Mouse (Mus musculus): ENCODE measurements around the gene Crkl.

Crkl gene

DNA sequence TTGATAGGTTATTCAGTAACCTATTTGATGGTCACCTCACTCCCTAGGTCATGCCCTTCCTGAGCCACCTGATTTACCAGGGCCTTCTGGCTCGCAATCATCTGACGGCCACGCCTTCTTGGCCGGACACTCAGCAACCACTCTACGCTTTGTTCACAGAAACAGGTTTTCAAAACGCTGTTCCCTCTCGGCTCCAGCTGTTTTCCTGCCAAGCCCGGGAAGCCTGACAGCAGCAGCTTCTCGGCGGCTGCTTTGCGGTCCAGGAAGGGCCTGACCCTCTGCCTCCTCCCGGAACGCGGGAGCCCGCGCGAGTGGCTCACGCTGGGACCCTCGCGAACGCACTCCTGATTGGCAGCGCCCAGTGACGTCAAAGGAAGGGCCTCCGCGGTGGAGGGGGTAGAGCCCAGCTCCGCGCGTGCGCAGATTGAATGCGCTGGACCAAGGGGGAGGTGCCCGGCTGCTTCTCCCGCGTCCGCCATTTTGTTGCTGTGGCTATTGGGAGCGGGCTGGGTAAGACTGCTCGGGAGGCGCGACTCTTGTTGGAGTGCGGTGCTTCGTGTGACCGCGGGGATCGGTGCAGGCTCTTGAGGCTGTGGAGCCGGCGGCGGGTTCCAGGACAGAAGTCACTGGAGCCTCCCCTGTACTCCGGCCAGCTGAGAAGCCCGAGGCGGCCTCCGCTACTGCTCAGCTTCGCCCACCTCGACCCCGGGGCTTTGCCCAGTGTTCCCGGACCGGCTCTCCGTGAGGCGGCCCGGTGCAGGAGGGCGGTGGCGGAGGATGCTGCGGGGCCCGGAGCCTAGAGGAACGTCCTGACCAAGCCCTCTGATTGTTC, at the start of gene Crkl:
Gene Crkl (plus strand): TSS at position 447 of the 832 bp plus-strand sequence.
- peak; percentile 98 for DNase-seq

DNA sequence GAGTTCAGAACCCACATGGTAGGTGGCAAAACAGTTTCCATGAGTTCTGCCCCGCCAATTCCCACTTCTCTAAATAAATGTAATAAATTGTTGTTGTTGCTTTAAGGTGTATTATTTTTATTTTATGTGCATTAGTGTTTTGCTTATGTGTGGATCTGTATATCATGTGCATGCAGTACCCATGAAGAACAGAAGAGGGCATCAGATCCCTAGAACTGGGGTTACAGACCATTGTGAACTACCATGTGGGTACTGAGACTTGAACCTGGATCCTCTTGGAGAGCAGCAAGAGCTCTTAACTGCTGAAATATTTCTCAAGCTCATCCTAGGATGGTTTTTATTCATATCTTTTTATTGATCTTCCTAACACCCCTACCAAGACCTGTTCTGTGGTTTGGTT, 48.9 kb upstream of the Crkl start:
- DNase-seq: peak; percentile 31

DNA sequence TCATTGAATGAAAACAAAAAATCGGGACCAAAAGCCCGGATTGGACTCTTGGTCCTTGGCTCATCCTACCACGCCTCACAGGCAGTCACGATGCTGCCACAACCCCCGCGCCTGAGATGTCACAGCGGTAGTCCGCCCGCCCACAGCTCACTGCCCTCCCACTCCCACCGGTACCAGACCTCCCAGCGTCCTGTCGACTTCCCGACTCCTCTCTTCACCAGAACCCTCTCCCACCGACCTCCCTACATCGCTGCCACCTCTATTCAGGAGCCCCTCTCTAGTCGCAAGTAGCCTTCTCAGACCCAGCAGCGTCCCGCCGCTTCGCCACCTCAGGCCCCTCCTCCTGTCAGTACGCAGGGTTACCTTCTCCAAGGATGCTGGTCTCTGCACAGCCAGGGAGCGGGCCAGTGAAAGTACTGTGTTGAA, 46.5 kb upstream of the Crkl start:
- no peak for DNase-seq

DNA sequence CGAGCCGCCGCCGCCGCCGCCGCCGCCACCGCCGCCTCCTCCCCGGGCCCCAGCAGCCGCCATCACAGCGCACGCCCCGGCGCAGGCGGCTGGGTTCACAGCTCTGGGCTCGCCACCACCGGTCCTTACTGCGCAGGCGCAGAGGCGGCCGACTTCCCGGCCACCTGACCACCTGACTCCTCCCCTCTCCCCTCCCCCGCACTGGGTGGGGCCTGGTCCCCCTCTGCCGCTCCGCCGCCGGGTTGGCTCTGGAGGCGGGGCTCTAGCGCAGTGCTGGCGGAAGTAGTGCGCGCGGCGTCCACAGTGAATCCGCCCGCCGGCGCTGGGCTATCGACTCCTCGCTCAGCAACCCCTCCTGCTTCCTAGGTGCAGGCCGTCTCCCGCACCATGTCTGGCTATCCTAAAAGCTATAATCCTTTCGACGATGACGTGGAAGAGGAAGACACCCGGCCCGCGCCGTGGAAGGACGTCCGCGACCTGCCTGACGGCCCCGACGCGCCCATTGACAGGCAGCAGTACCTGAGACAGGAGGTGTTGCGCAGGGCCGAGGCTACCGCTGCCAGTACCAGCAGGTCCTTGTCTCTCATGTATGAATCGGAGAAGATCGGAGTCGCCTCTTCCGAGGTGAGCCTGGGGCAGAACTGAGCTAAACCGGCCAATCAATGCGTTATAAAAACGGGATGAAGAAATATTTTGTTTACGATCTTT, 45.9 kb upstream of the Crkl start, which contains the start of the genes Snap29 and Pi4ka:
Gene Snap29 (plus strand): TSS at position 251 of the 708 bp plus-strand sequence.
Gene Pi4ka (minus strand): TSS at position 579 of the 708 bp plus-strand sequence.
- peak; percentile 100 for DNase-seq

DNA sequence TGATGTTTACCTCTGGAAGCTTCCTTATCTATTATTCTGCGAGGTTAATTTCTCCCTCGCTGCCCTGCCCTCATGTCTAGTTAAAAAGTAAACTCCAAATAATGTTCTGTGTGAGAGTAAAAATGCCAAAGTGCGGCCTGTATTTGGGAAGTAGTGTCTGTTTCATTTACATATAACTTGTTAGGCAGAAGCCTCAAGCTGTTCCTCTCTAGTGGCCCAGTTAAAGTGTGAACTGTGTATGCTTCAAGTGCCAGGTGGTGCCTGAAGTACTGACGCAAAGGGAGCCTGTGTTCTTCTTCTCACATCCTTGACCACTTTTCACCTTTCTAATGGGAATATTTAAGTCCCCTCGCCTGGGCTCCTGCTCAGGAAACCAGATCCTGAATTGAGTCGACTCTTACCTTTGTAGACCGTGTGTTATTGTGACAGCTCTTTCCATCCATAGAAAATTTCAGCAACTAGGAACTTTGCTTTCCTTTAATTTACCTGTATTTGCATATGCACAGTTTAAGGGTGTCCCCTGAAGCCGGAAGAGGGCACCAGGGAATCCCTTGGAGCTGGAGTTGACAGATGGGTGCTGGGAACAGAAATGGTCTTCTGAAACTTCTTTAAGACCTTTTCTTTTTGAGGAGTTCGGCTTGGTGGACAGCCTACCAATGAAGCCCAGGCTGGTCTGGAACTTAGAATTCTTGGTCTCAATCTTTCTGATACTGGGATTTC, 45.1 kb upstream of the Crkl start:
- DNase-seq: peak; percentile 21

DNA sequence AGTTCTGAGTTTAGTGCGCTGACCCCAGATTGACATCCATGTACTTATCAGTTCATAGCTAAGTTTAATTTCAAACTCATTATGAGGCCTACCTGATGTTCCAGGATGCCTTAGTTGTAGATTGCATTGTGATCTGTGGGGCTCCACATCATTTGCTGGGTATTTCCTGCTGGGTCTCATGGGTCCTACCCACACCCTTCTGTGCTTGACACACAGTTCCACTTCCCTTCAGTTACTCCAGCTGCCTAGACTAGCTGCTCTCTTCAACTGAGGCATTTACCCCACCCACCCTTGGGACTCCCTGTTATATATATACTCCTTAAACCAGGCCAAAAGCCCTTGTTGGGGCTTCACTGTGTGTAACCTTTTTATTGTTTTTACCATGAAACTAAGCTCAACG, 42.7 kb upstream of the Crkl start:
- no peak for DNase-seq

DNA sequence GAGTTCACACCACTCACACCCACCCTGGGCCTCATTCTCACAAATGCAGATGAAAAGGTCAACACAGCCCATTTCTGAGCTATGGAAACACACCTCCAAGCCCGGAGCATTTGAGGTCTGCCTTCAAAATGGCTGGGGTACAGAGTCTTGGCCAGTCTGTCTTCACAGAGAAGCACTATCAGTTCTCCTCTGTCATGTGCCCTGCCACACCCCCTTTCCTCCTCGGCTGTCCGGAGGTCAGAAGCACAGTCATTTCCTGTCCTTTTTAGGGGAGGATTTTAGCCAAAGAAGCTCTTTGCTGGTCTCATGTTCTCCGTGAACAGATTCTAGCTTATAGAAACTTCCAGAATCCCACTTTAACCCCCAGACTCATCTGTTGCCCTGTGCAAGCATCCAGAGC, 41.6 kb upstream of the Crkl start:
- DNase-seq: no peak

DNA sequence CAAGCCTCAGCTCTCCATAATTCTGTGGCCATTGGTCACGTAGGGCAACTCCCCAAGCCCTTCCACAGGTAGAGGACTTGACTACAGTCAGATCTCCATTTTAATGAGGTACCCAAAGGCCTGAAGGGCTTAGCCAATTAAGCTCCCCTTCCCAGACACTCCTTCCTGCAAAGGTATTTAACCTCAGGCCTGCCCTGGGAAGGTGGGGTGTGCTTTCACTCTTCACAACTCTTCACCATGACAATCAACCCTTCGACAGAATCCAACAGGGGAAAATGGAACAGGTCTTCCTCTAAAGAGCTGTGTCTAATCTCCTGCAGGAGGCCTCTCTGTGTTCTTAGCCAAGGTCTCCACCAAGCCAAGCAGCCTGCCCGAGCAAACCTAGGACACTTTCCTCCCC, 28.8 kb upstream of the Crkl start:
- no peak for DNase-seq

DNA sequence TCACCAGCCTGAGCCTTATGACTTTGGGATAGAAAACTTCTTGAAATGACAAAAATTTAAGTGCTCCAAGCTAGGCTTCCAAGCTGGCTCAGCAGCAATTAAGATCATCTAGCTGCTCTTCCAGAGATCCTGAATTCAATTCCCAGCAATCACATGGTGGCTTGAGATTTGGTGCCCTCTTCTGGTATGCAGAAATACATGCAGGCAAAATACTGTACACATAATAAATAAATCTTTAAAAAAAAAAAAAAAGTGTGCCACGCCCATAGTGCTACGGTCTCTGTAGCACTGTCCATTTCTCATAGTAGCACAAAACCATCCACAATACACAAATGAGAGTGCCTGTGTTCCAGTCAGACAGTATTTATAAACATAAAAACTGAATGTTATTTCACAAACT, 19.2 kb upstream of the Crkl start:
- DNase-seq: no peak

DNA sequence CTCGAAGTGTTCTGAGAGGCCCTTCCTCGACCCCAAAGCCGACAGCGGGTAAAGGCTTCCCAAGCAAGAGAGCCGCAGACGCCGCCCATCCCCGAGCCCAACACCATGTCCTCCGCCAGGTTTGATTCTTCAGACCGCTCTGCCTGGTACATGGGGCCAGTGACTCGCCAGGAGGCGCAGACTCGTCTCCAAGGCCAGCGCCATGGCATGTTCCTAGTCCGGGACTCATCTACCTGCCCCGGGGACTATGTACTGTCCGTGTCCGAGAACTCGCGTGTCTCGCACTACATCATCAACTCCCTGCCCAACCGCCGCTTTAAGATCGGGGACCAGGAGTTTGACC, 557 bp downstream of the Crkl start:
- DNase-seq: no peak

DNA sequence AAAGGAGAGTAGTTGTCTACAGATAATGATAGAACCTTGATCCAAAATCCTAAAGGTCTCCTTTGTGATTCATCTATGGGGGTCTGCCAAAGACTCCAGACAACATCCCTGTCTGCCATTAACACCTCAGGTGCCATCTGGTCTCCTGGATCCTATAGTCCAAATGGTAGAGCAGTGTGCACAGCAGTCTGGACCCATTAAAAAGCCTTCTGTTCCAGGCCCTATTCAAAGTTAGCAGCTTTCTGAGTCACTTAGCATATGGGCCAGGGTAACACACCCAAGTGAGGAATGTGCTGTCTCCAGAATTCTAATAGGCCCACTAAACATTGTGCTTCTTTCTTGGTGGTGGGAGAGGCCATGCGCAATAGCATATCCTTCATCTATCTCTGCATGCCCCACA, 5.1 kb downstream of the Crkl start:
- DNase-seq: no peak

DNA sequence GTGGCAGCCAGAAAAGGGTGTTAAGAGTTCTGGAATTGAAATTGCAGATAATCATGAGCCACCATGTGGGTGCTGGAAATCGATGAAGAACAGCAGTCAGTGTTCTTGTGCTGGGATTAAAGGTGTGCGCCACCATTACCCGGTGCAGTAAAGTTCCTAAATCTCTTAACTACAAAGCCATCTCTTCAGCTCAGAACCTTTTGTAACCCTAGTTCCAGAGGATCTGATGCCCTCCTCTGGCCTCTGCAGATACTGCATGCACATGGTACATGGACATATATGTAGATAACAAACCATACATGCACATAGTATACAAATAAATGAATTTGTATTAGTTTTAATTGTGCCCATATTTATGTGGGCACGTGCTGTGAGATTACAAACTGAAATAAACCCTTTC, 8.5 kb downstream of the Crkl start:
- DNase-seq: no peak

DNA sequence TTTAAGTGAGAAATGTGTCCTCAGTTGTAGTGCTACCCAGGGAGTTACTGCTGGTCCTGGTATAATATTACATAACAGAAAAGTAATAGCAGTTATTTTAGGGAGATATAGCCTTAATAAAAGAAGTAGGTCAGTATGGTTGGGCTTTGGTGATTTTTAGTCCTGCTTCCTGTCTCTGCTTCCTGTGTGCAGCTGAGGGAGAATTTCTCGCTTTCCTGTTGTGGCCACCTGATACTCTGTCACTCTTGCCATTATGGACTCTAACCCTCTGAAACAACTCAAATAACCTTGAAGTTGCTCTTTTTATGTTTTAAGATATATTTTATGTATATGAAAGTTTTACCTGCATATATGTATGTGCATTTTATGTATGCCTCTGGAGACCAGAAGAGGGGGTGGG, 9.8 kb downstream of the Crkl start:
- DNase-seq: no peak

DNA sequence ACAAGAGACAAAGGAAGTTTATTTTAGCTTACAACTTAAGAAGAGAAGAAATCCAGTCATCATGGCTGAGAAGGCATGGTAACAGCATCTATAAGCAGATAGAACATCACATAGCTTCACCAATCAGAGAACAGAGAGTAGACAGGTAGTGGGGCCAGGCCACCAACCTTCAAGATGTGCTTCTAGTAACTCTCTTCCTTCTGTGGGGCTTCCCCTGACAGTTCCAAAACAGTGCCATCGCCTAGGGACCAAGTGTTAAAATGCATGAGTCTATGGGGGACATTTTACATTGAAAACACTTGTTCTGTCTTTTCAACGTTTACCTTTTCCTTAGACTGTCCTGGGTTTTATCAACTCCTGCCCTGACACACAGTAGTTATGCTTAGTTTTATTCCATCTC, 11.4 kb downstream of the Crkl start:
- DNase-seq: no peak

DNA sequence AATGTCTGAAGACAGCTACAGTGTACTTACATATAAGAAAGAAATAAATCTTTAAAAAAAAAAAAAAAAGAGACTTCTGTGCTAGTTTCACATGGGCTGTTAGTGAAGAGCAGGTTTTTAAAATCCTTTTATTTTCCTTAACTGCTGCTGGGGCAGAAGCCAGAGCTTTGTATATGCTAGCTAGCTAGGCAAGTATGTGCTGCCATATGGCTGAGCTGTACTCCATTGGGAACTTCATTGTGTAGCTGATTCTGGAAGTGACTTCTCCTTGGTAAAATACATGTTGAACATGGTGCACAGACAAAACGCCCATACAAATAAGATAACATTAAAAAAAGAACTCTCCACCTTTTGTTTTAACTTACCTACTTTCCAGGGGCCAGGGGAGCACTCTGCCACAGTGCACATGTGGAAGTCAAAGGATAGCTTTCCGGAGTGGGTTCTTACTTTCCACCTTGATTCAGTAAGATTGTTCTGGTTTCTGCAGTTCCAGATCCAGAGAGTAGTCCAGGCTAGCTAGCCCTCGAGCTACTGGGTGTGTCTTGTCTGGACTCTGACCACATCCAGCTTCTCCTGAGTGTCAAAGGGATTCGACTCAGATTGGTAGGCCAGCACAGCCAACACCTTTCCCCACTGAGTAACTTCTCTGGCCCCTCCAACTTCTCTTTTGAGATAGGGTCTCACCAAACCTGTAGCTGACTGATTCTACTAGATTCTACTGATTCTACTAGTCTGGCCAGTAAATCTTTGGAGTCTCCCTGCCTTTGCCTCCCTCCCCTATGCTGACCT, 15.3 kb downstream of the Crkl start:
- no peak for DNase-seq

DNA sequence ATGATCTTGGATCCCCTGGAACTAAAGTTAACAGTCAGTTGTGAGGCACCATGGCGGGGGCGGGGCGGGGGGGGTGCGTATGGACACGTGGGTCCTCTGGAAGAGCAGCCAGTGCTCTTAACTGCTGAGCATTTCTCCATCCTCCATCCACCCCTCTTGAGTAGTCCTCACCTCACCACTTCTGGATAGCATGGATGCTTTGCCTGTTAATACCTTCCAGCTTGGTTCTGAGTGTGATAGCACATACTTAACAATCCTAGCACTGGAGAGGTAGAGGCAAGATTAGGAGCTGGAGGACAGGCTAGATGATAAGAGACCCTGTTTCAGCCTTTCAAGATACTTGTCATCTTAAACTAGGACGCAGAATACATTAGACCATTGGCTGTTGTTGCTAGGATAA, 20.7 kb downstream of the Crkl start:
- no peak for DNase-seq

DNA sequence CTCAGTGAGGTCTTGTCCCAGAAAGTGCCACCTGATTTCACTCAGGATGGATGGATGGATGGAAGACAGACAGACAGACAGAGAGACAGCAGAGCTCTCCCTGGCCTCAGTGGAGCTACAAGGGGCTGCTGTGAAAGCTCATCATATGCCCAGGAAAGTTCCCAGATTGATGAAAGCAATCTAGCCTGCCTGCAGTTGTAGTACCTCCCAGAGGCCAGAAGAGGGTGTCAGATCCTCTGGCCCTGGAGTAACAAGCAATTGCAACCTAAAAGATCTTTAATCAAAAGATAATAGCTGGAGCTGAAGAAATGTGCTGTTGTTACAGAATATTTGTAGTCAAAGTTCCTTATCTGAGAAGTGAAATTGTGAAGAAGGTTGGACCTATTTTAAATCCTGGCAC, 22.3 kb downstream of the Crkl start:
- no peak for DNase-seq

DNA sequence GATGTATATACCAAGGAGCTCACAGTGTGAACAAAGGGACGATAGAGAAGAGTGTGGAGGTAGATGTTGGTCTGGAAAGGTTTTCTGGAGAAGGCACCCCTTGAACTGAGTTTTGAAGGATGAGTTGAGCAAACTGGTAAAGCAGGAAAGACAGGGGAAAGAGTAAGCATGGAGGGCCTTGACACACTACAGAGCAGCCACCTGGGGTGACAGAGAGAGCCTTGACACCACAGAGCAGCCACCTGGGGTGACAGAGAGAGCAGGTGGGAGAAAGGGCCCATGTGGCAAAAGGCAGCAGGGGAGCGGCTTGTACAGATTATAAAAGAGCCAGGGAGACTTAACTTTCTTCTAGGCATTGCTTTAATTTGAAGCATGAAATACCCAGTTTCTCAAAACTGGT, 23.0 kb downstream of the Crkl start:
- no peak for DNase-seq

DNA sequence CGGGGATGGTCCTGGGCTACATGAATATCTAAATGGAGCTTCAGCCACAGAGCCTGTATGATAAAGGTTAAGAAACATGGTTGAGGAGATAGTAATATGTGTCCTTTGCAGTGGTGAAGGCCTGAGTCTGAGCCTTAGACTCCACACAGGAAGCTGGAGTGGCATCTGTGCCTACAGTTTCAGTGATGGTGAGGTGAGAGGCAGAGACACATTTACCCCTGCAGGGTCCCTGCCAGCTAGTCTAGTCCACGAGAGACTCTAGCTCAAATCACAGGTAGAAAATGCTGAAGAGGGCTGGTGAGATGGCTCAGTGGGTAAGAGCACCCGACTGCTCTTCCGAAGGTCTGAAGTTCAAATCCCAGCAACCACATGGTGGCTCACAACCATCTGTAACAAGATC, 23.5 kb downstream of the Crkl start:
- DNase-seq: no peak

DNA sequence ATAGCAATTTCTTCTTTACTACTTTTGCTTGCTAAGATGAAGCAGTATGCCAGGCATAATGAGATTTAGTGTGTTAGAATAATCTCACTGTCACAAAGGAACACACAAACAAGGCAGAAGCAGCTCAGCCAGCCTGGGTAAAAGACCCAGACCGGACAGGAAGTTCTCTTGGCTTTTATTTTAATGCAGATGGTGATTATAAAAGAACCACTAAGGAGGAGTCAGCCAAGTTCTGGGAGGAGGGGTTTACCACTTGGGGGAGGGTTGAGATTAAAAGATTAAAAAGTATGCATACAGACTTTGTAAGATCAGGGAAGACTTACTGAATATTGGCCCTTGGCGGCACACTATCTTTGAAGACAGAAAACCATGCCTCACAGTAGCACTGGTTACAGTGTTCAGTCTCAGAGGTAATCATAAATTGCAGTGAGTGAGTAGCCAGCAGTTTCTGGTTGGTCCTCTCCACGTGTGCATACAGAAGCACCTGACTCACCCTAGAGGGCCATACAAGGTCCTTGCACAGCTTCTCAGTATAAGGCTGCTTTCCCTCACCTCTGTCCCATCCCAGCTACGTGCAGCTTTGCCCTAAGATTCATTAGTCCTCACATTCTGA, 26.6 kb downstream of the Crkl start:
- no peak for DNase-seq

DNA sequence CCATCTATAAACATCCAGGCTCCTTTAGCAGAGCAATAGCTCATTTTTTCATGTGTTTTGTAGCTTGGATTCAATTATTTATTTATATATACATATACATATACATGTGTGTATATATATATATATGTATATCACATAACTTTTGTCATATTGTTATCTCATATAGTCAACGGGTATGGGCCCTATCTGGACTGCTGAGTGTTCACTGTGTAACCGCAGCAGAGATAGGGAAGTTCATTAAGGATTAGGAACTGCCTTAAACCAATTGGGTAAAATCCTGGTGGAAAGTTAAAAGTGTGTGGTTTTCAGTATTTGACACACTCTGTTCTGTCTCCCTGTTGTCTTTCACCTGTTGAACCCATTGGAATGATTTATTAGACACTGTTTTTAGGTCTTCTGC, 29.7 kb downstream of the Crkl start:
- DNase-seq: no peak

DNA sequence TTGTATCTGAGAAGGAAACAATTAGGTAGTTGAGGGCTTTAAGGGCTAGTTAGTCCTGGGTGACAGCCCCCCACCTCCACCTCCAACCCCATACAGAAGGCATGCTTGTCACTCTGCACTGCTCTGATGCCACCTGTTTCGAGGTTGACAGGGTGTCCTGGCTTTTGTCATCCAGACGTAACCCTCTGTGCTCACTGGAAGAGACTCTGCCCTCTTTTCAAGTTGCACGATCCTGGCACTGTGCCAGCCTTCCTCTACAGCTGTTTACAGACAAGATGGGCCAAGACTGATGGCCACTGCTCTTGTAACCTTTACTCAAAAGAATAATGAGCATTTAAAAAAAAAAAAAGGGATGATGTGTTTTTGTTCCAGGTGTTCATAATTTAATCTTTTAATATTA, 34.7 kb downstream of the Crkl start:
- no peak for DNase-seq

Measured in cerebellum, adult 8-10 months (tissue).